Mouse (Mus musculus): ENCODE results near the gene Gli3.

DNA sequence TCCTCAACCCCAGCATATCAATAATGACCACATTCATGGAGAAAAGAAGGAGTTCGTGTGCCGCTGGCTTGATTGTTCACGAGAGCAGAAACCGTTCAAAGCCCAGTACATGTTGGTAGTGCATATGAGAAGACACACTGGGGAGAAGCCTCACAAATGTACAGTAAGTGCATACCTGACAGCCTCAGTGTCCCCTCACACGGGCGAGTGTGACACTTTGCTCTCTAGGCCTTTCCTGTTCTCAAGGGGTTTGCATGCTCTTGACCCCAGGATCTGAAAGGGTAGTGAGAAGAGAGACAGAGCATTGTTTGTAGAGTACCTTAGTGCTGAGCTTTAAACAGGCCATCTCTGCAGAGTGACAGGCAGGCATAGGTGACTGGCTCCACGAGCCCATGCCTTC is 250.5 kb downstream of the Gli3 start:
- TF ChIP-seq POLR2AphosphoS5 (IDR thresholded peaks at IDR 0.05; ENCODE audit: insufficient replicate concordance, low read depth, low read length), result no peak
- no peak for TF ChIP-seq CTCF (IDR thresholded peaks at IDR 0.05; ENCODE audit: low read depth, low read length)
- TF ChIP-seq GATA1 (IDR thresholded peaks at IDR 0.05; ENCODE audit: borderline replicate concordance, low read length), result no peak
- no peak for TF ChIP-seq GATA2 (IDR thresholded peaks at IDR 0.05; ENCODE audit: borderline replicate concordance, low read depth, low read length)
- TF ChIP-seq TAL1 (conservative IDR thresholded peaks at IDR 0.05; ENCODE audit: low read depth, low read length), result no peak
